9 mouse cellular contexts compared by ENCODE assay signal in the genomic region with DNA sequence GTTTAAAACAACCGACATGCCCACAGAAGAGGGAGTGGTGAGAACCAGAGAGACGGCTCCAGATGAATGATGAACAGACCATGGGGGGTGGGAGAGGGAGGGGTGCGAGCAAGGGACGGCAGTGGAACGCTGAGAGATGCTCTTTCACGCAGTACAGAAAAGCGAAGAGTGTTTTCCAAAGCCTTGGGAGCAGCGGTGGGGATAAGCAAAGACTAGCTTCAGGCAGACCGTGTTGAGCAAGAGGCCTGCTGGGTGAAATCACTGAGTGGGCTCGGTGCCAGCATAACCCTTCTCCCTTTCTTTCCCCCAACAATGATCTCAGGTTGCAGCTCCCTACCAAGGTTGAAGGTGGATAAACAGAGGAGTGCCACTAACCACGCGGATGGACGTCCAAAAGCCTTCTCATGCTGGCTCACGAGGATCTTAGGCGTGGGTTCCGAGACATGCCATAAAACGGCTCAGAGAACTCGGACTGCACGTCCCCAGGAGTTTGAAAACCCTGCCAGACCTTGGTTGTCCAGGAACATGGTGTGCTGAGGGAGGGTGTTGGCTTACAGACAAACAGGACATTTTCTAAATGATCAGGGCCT.
DNase-seq lines count a peak whose midpoint lies in the region; ATAC-seq and TF ChIP-seq lines count a peak whose summit lies in the region.
"Had no signal": no experiment of that assay in that cellular context is flagged by ENCODE, and none has a peak within 500 bp of the region (broad histone marks: within the 10 kb centered on the region; RNA-seq: fewer than 3 reads in every experiment).

No protein-coding gene starts in this region.

- WGBS in forebrain, embryonic 15.5 days = 41% methylated on average over 19 of the region's 19 CpGs
- 80% methylated on average over 19 of the region's 19 CpGs for whole genome bisulfite sequencing in forebrain, embryonic 10.5 days
- 36% methylated on average over 19 of the region's 19 CpGs for WGBS in limb, embryonic 14.5 days

- H3K4me2 ChIP-seq in forebrain, embryonic 15.5 days (replicated peaks) = no peak overlapping the region
- H3K4me2 ChIP-seq in limb, embryonic 14.5 days (replicated peaks; ENCODE audit: low read depth, low read length, severe bottlenecking) = peak overlapping the region; percentile 17; the same call in 1 of the 2 replicates

- 0 out of 2 replicates have a peak, but pooled peaks have one; percentile 38 for ATAC-seq in forebrain, embryonic 15.5 days (replicated peaks)
- ATAC-seq in limb, embryonic 14.5 days (ENCODE audit: low FRiP score, low read depth) = peak; percentile 57; the same call in 1 of the 2 replicates

- H3K4me3 ChIP-seq in forebrain, embryonic 15.5 days = no peak overlapping the region
- H3K4me3 ChIP-seq in forebrain, embryonic 10.5 days = no peak overlapping the region
- H3K4me3 ChIP-seq in limb, embryonic 14.5 days (replicated peaks; ENCODE audit: low read length) = no peak overlapping the region
- H3K4me3 ChIP-seq: erythroblast, embryonic 14.5 days had no signal

- peak overlapping the region; percentile 24; the same call in 1 of the 2 replicates for H3K27ac ChIP-seq in forebrain, embryonic 15.5 days (replicated peaks)
- no peak overlapping the region for H3K27ac ChIP-seq in forebrain, embryonic 10.5 days
- H3K27ac ChIP-seq in limb, embryonic 14.5 days (replicated peaks; ENCODE audit: low read depth, low read length) = 0 out of 2 replicates have a peak overlapping the region, but pooled peaks have one; percentile 39

- peaks cover 12% of the 10 kb centered on the region for H3K4me1 ChIP-seq in forebrain, embryonic 15.5 days
- peaks cover 8% of the 10 kb centered on the region for H3K4me1 ChIP-seq in forebrain, embryonic 10.5 days
- H3K4me1 ChIP-seq in limb, embryonic 14.5 days (ENCODE audit: control insufficient read depth, insufficient read depth, low read length) = peaks cover 13% of the 10 kb centered on the region

- no peak for TF ChIP-seq POLR2A in limb, embryonic 14.5 days (IDR thresholded peaks at IDR 0.05; ENCODE audit: borderline replicate concordance, extremely low read depth, insufficient read depth, insufficient read length)

- no peak for DNase-seq in forebrain, embryonic 10.5 days (ENCODE audit: extremely low spot score, low spot score)
- DNase-seq in adrenal gland, adult 8-10 months = peak; percentile 8
- peak; percentile 46 for DNase-seq in gonadal fat pad, adult 2 months (ENCODE audit: low read depth)
- DNase-seq in limb, embryonic 14.5 days (ENCODE audit: low spot score) = peak; percentile 73
- DNase-seq in testis, postnatal 14 days (ENCODE audit: low spot score) = peak; percentile 80
- no peak for DNase-seq in right cerebral cortex, postnatal 4 days
- no peak for DNase-seq in embryo, embryonic 10.5 days (ENCODE audit: low spot score)

- H3K9ac ChIP-seq in forebrain, embryonic 15.5 days (replicated peaks) = no peak overlapping the region
- no peak overlapping the region for H3K9ac ChIP-seq in limb, embryonic 14.5 days (ENCODE audit: low read depth, low read length, severe bottlenecking)

- H3K9me3 ChIP-seq in forebrain, embryonic 15.5 days = no peaks in the 10 kb centered on the region
- H3K9me3 ChIP-seq in forebrain, embryonic 10.5 days = peaks cover 1% of the 10 kb centered on the region; the same call in 1 of the 2 replicates
- H3K9me3 ChIP-seq in limb, embryonic 14.5 days (ENCODE audit: control insufficient read depth, low read length) = no peaks in the 10 kb centered on the region

- H3K36me3 ChIP-seq in forebrain, embryonic 15.5 days = no peaks in the 10 kb centered on the region
- H3K36me3 ChIP-seq in forebrain, embryonic 10.5 days (replicated peaks) = no peaks in the 10 kb centered on the region
- no peaks in the 10 kb centered on the region for H3K36me3 ChIP-seq in limb, embryonic 14.5 days (ENCODE audit: control insufficient read depth, insufficient read depth, low read length)

- H3K27me3 ChIP-seq in forebrain, embryonic 15.5 days = no peaks in the 10 kb centered on the region
- 0 out of 2 replicates have a peak, but pooled peaks cover 4% of the 10 kb centered on the region for H3K27me3 ChIP-seq in forebrain, embryonic 10.5 days (ENCODE audit: poor library complexity, severe bottlenecking)
- H3K27me3 ChIP-seq in limb, embryonic 14.5 days (ENCODE audit: control insufficient read depth, insufficient read depth, low read length) = no peaks in the 10 kb centered on the region

Comparison
In these comparisons a context has a peak if more than half of its experiments do, and no peak if none do; other contexts are left out.
1. DNase-seq: peak in adrenal gland, adult 8-10 months (single experiment), gonadal fat pad, adult 2 months (single experiment), limb, embryonic 14.5 days (single experiment) and testis, postnatal 14 days (single experiment); none in forebrain, embryonic 10.5 days (single experiment), right cerebral cortex, postnatal 4 days (single experiment) and embryo, embryonic 10.5 days (single experiment).